Mouse (Mus musculus) heart, adult 2 months (tissue): Measurements from ENCODE around the gene Gm49486.

Source experiments
- CTCF ChIP-seq: fragments of 200-600 bp; IDR thresholded peaks from 2 replicates; pipeline ENCODE4 v1.8.1; 2022; ENCODE audit warnings: antibody characterized with exemption, mild to moderate bottlenecking, moderate library complexity
- EP300 ChIP-seq: fragments of 200-500 bp; IDR thresholded peaks from 2 replicates; pipeline ENCODE4 v1.6.1; 2011; ENCODE audit warnings: low read depth, low read length, control low read depth; ENCODE audit not compliant: insufficient read depth
- POLR2A ChIP-seq: fragments of 200-500 bp; IDR thresholded peaks from 2 replicates; pipeline ENCODE4 v1.6.1; 2011; ENCODE audit warnings: mild to moderate bottlenecking, low read depth, low read length, control low read depth; ENCODE audit not compliant: insufficient read depth

DNA sequence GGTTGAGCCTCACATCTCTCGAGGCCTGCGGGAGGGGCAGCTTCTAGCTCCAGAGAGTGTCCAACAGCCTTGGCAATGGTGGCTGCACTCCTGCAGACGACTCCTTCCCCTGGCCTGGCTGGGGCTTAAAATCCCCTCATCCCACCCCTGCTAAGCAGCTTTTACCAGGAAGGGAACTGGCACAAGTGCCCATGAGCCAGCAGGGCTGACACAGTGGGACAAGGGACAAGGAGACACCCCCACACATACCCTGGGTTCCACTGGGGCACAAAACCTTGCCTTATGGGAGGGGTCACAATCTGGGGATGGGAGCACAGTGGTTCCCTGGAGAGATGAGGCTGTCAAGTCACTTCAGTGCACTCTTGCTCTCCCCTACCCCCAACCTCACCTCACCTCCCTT lies 25.5 kb downstream of the Gm49486 start, which contains the start of gene Slc16a8:
- no peak for TF ChIP-seq POLR2A
- TF ChIP-seq CTCF, result no peak
- no peak for TF ChIP-seq EP300
